Mouse (Mus musculus) thymus, postnatal 0 days (tissue): Measurements from ENCODE around the gene Olfr115. TPM values are rescaled to one million over a fixed set of nuclear protein-coding genes. Genes with fewer than 3 reads are reported as not detected.

ENCODE experiments used
- DNase-seq: peaks from one replicate; pipeline ENCODE4 v3.0.0-alpha.2; 2015; ENCODE audit warnings: low spot score
- polyA plus RNA-seq: library from polyadenylated mRNA; unstranded; fragments of >200 nt; fragmentation: Nextera tagmentation; extraction: Ambion mirVana; gene quantifications from 2 replicates; pipeline ENCODE4 v1.2.1, GENCODE M21; 2015

Olfr115 gene
- not detected in 2 replicates for polyA plus RNA-seq

DNA sequence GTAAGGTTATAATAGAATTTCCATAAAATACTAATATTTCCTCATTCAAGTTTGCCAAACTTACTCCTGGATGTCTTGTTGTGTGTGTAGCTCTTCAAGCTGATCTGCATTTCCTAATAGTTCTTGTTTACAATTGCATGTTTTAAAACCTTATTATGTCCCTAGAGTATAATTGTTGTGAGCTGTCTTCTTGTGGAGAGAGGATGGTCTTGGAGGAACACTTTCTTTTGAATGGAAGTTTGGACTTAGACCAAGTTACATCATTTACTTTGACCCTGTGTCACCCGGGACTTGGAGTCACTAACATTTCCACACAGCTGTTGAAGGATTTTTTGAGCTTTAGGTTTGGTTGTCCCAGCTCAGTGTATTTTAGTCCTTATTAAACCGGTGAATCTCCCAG lies at the start of gene Olfr115, which contains the start of gene Olfr116:
Olfr115 (minus strand) TSS at position 101 of the 400 bp plus-strand sequence.
Olfr116 (minus strand) TSS at position 191 of the 400 bp plus-strand sequence.
- no peak for DNase-seq

DNA sequence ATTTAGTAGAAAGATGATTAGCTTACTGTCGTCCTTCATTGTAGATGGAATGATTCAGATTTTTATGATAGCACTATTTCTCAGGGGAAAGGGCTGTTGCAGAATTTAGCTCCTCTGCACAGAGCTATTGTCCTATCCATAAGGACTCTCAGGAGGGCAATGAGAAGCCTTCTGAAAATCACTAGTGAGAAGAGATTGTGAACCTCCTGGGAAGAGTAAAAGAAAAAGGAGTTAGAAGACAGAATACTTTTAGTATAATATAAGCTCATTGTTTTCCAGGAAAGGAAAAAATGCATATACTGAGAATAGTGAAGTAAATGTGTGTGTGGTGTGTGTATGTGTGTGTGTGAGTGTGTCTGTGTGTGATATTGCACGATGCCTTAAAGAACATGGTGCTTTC lies 39.8 kb upstream of the Olfr115 start, which contains the start of gene Olfr118:
Olfr118 (plus strand) TSS at position 301 of the 400 bp plus-strand sequence.
- no peak for DNase-seq

DNA sequence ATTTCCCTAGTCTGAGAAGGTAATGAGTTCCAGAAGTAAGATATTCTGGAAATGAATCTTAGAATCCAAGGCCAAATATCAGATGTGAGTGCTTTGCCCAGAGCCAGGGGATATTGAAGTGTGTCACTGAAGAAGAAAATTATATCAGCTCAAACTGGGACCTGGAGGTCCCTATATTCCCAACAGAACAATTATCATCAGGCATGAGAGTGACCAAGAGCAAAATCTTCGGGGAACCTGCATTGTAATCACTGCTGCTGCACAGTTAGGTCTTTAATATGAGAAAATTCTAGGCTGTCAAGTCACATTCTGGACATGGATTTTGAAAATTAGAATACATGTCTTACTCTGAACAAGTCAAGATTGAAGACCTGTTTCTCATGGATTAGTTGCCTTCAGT lies 36.8 kb upstream of the Olfr115 start, which contains the start of gene Olfr117:
Olfr117 (minus strand) TSS at position 101 of the 400 bp plus-strand sequence.
- DNase-seq: no peak

DNA sequence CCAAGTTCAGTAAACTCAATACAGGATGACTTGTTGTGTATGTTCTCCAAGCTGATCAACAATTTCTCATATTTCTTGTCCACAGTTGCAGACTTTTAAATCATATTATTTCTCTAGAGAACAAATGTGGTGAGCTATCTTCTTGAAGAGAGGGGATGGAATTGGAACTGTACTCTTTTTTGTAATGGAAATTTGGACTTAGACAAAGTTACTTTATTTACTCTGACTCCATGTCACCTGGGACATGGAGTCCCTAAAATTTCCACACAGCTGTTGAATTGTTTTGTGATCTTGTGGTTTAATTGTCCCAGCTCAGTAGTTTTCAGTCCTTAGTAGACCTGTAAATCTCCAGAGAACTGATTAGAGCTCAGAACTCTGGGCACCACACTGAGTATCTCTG lies 34.3 kb downstream of the Olfr115 start, which contains the start of gene Olfr114:
Olfr114 (minus strand) TSS at position 101 of the 400 bp plus-strand sequence.
- no peak for DNase-seq

DNA sequence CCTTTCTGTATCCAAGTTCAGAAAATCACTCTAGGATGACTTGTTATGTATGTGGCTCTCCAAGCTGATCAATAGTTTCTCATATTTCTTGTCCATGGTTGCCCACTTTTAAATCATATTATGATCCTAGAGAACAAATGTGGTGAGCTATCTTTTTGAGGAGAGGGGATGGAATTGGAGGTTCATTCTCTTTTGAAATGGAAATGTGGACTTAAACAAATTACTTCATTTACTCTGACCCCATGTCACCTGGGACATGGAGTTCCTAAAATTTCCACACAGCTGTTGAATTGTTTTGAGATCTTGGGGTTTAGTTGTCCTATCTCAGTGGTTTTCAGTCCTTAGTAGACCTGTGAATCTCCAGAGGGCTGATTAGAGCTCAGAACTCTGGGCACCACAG lies 49.3 kb downstream of the Olfr115 start, which contains the start of gene Olfr113:
Olfr113 (minus strand) TSS at position 101 of the 400 bp plus-strand sequence.
- no peak for DNase-seq

DNA sequence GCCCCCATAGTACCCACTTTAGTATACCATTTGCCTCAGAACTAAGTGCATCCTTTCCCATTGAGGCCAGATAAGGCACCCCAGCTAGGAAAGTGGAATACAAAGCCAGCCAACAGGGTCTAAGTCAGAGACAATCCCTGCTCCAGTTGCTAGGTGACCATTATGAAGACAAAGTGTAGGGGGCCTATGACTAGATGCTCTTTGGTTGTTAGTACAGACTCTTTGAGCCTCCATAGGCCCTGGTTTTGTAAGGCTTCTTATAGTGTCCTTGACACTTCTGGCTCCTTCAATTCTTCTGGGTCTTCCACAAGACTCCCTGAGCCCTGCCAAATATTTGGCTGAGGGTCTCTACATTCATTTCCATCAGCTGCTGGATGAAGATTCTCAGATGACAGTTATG lies 57.6 kb downstream of the Olfr115 start, which contains the start of gene Olfr112:
Olfr112 (minus strand) TSS at position 101 of the 400 bp plus-strand sequence.
- no peak for DNase-seq

Other genes starting within 250 kb of the Olfr115 start
- 0.04 TPM in 1 of 2 replicates, not detected in the other for gene Olfr105-ps, start 248.1 kb downstream of the Olfr115 start, polyA plus RNA-seq
- gene Olfr106-ps, start 236.7 kb downstream of the Olfr115 start, polyA plus RNA-seq: not detected in 2 replicates
- gene Olfr107, start 227.9 kb downstream of the Olfr115 start, polyA plus RNA-seq: not detected in 2 replicates
- not detected in 2 replicates for gene Olfr108, start 181.6 kb downstream of the Olfr115 start, polyA plus RNA-seq
- 0.03 TPM in 1 of 2 replicates, not detected in the other for gene Olfr109, start 168.2 kb downstream of the Olfr115 start, polyA plus RNA-seq
- gene H2-M2, start 143.6 kb downstream of the Olfr115 start, polyA plus RNA-seq: 8.1 and 9.9 TPM in 2 replicates
- 0.29 and 0.30 TPM in 2 replicates for gene Olfr110, start 134.6 kb downstream of the Olfr115 start, polyA plus RNA-seq
- gene Olfr111, start 119.1 kb downstream of the Olfr115 start, polyA plus RNA-seq: 0.08 and 0.18 TPM in 2 replicates
- not detected in 2 replicates for gene Olfr112, start 57.7 kb downstream of the Olfr115 start, polyA plus RNA-seq
- not detected in 2 replicates for gene Olfr113, start 49.4 kb downstream of the Olfr115 start, polyA plus RNA-seq
- gene Olfr114, start 34.4 kb downstream of the Olfr115 start, polyA plus RNA-seq: not detected in 2 replicates
- not detected in 2 replicates for gene Olfr116, start 90 bp upstream of the Olfr115 start, polyA plus RNA-seq
- not detected in 2 replicates for gene Olfr117, start 36.7 kb upstream of the Olfr115 start, polyA plus RNA-seq
- not detected in 2 replicates for gene Olfr118, start 39.9 kb upstream of the Olfr115 start, polyA plus RNA-seq
- not detected in 2 replicates for gene Olfr119, start 69.5 kb upstream of the Olfr115 start, polyA plus RNA-seq
- gene Olfr120, start 94.7 kb upstream of the Olfr115 start, polyA plus RNA-seq: not detected in 2 replicates
- gene Olfr121, start 121.7 kb upstream of the Olfr115 start, polyA plus RNA-seq: not detected in 2 replicates
- not detected in 2 replicates for gene Olfr122, start 141.5 kb upstream of the Olfr115 start, polyA plus RNA-seq
- gene Olfr123, start 166.4 kb upstream of the Olfr115 start, polyA plus RNA-seq: not detected in 2 replicates
- not detected in 2 replicates for gene Olfr124, start 172.8 kb upstream of the Olfr115 start, polyA plus RNA-seq
- not detected in 2 replicates for gene Olfr125, start 205.8 kb upstream of the Olfr115 start, polyA plus RNA-seq
- not detected in 2 replicates for gene Olfr126, start 220.4 kb upstream of the Olfr115 start, polyA plus RNA-seq